Mouse (Mus musculus) neural tube, embryonic 15.5 days (tissue): ENCODE measurements around the gene Coro1c. TPM values are rescaled to one million over a fixed set of nuclear protein-coding genes. Genes with fewer than 3 reads are reported as not detected.

Experiments
- ATAC-seq: fragments of 200-750 bp; cut with Nextera tagmentation; 2 replicates; pipeline ENCODE4 v1.8.0; 2017; ENCODE audit warnings: mild to moderate bottlenecking, moderate TSS enrichment, moderate library complexity; ENCODE audit not compliant: low FRiP score
- H3K27ac ChIP-seq: fragments of 300-500 bp; sonication (generic); replicated peaks from 2 replicates; pipeline ENCODE4 v1.5.1; 2015; ENCODE audit warnings: mild to moderate bottlenecking, inconsistent platforms
- H3K27me3 ChIP-seq: fragments of 300-500 bp; sonication (generic); replicated peaks from 2 replicates; pipeline ENCODE4 v1.6.1; 2015; ENCODE audit warnings: inconsistent platforms
- H3K36me3 ChIP-seq: fragments of 300-500 bp; sonication (generic); 2 replicates; pipeline ENCODE4 v1.6.1; 2015; ENCODE audit warnings: inconsistent platforms
- H3K4me1 ChIP-seq: fragments of 300-500 bp; sonication (generic); 2 replicates; pipeline ENCODE4 v1.6.1; 2015; ENCODE audit warnings: inconsistent platforms
- H3K4me2 ChIP-seq: fragments of 300-500 bp; sonication (generic); 2 replicates; pipeline ENCODE4 v1.6.1; 2015; ENCODE audit warnings: inconsistent platforms, mild to moderate bottlenecking, moderate library complexity
- H3K4me3 ChIP-seq: fragments of 300-500 bp; sonication (generic); replicated peaks from 2 replicates; pipeline ENCODE4 v1.5.1; 2015; ENCODE audit warnings: mild to moderate bottlenecking, inconsistent platforms
- H3K9ac ChIP-seq: fragments of 300-500 bp; sonication (generic); replicated peaks from 2 replicates; pipeline ENCODE4 v1.6.1; 2015; ENCODE audit warnings: mild to moderate bottlenecking, inconsistent platforms
- H3K9me3 ChIP-seq: fragments of 300-500 bp; sonication (generic); replicated peaks from 2 replicates; pipeline ENCODE4 v1.6.1; 2016; ENCODE audit warnings: inconsistent platforms
- WGBS: fragments of 180-500 bp; shearing (Covaris S2); methylation state at CpG from one replicate; pipeline ENCODE4 v1.1.7; 2015; ENCODE audit warnings: mixed read lengths; 5-methylcytosine and 5-hydroxymethylcytosine counted together
- polyA plus RNA-seq: library from polyadenylated mRNA; unstranded; fragments of >200 nt; fragmentation: Nextera tagmentation; extraction: Ambion mirVana; gene quantifications from 2 replicates; pipeline ENCODE4 v1.2.1, GENCODE M21; 2015

The Coro1c gene
- polyA plus RNA-seq, 1 experiment from 2014 or later = 160 TPM

- Histone ChIP-seq H3K9me3 (no peaks in the 10 kb centered on the region), H3K36me3 (peaks cover 71% of the 10 kb centered on the region), H3K27me3 (no peaks in the 10 kb centered on the region), H3K4me3 (no peak overlapping the region), H3K9ac (no peak overlapping the region), H3K4me2 (no peak overlapping the region), H3K27ac (no peak overlapping the region), H3K4me1 (no peaks in the 10 kb centered on the region)
- ATAC-seq = no peak
- WGBS = 57% methylated on average over 12 of the region's 12 CpGs
Measured at GRCm38 (mm10) chr5:113943328-113943727, 34.8 kb upstream of the Coro1c start.

DNA sequence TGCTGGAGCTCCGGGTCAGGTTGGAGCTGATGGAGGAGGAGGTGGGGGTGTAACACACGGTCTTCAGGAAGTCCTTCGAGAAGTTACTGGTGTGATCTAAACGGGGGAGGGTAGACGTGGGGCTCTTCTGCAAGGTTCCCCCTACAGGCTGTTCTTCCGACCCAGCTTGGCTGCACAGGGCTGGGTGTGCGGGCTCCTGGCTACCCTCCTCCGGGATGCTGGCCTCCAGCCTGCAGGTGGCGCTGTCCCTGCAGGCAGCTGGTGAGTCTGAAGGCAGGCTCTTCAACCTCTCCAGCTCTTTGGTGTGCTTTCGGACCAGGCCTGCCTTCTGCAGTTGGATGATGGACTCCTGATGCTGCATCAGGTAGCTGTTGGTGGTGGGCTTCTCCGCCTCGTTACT, 34.0 kb upstream of the Coro1c start:
- H3K27ac ChIP-seq = no peak overlapping the region
- H3K4me1 ChIP-seq = no peaks in the 10 kb centered on the region
- no peak overlapping the region for H3K4me3 ChIP-seq
- H3K9me3 ChIP-seq = no peaks in the 10 kb centered on the region
- WGBS = 87% methylated on average over 12 of the region's 12 CpGs
- H3K9ac ChIP-seq = no peak overlapping the region
- H3K27me3 ChIP-seq = no peaks in the 10 kb centered on the region
- H3K36me3 ChIP-seq = peaks cover 66% of the 10 kb centered on the region
- ATAC-seq = no peak
- no peak overlapping the region for H3K4me2 ChIP-seq

DNA sequence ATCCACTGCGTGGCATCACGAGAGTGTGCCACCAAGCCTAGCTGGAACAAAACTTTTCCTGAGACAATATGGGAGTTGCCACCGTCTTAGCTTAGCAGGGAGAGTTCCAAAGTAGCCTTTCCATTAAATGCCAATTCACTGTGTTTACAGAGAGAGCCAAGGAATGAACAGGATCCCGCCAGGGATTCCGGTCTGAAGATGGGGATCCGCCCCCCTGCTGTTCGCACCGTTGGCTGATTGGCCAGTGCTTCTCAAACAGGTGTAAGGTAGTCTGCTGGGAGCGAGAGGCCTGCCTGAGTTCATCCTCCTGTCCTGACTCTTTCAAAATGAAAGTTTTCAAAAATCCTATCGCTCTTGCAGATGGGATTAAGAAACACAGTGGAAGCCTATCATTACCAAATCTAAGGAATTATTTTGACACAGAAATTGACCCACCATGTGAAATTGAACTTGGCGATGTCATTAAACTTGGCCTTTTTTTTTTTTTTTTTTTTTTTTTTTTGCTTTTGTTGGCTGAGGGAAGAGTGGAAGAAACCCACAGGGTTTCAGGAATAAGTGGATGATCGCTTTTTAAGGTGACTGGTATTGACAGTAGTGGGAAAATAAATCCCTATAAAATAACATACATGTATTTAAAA, 30.8 kb upstream of the Coro1c start:
- Histone ChIP-seq H3K27ac (no peak overlapping the region), H3K4me3 (no peak overlapping the region), H3K4me2 (no peak overlapping the region), H3K9ac (no peak overlapping the region), H3K36me3 (peaks cover 39% of the 10 kb centered on the region), H3K27me3 (no peaks in the 10 kb centered on the region), H3K9me3 (no peaks in the 10 kb centered on the region), H3K4me1 (no peaks in the 10 kb centered on the region)
- 57% methylated on average over 12 of the region's 12 CpGs for WGBS
- no peak for ATAC-seq

GRCm38 (mm10) chr5:113937650-113938049, 29.1 kb upstream of the Coro1c start:
- no peak for ATAC-seq
- WGBS = 43% methylated on average over 7 of the region's 7 CpGs
- no peaks in the 10 kb centered on the region for H3K4me1 ChIP-seq

GRCm38 (mm10) chr5:113933889-113934288, 25.3 kb upstream of the Coro1c start:
- peaks cover 7% of the 10 kb centered on the region; the same call in 1 of the 2 replicates for H3K4me1 ChIP-seq
- WGBS = 90% methylated on average over 6 of the region's 6 CpGs
- H3K4me2 ChIP-seq = no peak overlapping the region
- H3K27me3 ChIP-seq = no peaks in the 10 kb centered on the region
- H3K9me3 ChIP-seq = no peaks in the 10 kb centered on the region
- ATAC-seq = no peak
- H3K9ac ChIP-seq = no peak overlapping the region
- H3K36me3 ChIP-seq = no peaks in the 10 kb centered on the region
- no peak overlapping the region for H3K4me3 ChIP-seq
- H3K27ac ChIP-seq = no peak overlapping the region

More at GRCm38 (mm10) chr5:113937650-113938049, 29.1 kb upstream of the Coro1c start:
- Histone ChIP-seq H3K27me3 (no peaks in the 10 kb centered on the region), H3K4me2 (no peak overlapping the region), H3K9me3 (no peaks in the 10 kb centered on the region), H3K36me3 (peaks cover 29% of the 10 kb centered on the region), H3K9ac (no peak overlapping the region), H3K4me3 (no peak overlapping the region), H3K27ac (no peak overlapping the region)

GRCm38 (mm10) chr5:113933480-113933879, 24.9 kb upstream of the Coro1c start:
- Histone ChIP-seq H3K27me3 (no peaks in the 10 kb centered on the region), H3K27ac (no peak overlapping the region), H3K4me1 (peaks cover 7% of the 10 kb centered on the region; the same call in 1 of the 2 replicates), H3K9me3 (no peaks in the 10 kb centered on the region), H3K4me2 (no peak overlapping the region), H3K36me3 (no peaks in the 10 kb centered on the region), H3K9ac (no peak overlapping the region), H3K4me3 (no peak overlapping the region)
- 85% methylated on average over 4 of the region's 4 CpGs for WGBS
- no peak for ATAC-seq

DNA sequence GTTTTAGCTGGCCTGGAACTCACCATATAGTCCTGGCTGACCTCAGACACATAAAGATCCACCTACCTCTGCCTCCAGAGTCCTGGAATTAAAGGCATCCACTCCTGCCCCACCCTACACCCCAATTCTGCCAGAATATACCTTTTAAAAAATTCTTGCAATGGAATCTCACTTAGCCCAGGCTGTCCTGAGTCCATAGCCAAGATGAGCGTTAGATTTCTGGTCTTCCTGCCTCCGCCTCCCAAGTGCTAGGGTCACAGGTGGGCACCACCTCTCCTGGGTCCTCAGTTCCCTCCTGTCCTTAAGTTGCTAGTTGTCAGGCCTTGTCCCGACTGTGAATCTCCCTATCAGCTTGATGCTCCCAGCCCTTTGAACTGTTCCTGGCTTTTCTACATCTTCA, 23.8 kb upstream of the Coro1c start:
- no peak for ATAC-seq
- Histone ChIP-seq H3K4me1 (peaks cover 7% of the 10 kb centered on the region; the same call in 1 of the 2 replicates), H3K27ac (no peak overlapping the region), H3K4me3 (no peak overlapping the region), H3K9me3 (no peaks in the 10 kb centered on the region), H3K36me3 (no peaks in the 10 kb centered on the region), H3K4me2 (no peak overlapping the region), H3K27me3 (no peaks in the 10 kb centered on the region), H3K9ac (no peak overlapping the region)
- WGBS = 89% methylated on average over 3 of the region's 3 CpGs

- Histone ChIP-seq H3K4me1 (peaks cover 7% of the 10 kb centered on the region; the same call in 1 of the 2 replicates), H3K36me3 (no peaks in the 10 kb centered on the region), H3K4me2 (0 out of 2 replicates have a peak overlapping the region, but pooled peaks have one; percentile 1), H3K9me3 (no peaks in the 10 kb centered on the region), H3K27me3 (no peaks in the 10 kb centered on the region), H3K27ac (no peak overlapping the region; the same call in 1 of the 2 replicates), H3K9ac (no peak overlapping the region), H3K4me3 (no peak overlapping the region)
- WGBS = 17% methylated on average over 18 of the region's 18 CpGs
- ATAC-seq = no peak
Measured at GRCm38 (mm10) chr5:113930648-113931609, 22.4 kb upstream of the Coro1c start.

DNA sequence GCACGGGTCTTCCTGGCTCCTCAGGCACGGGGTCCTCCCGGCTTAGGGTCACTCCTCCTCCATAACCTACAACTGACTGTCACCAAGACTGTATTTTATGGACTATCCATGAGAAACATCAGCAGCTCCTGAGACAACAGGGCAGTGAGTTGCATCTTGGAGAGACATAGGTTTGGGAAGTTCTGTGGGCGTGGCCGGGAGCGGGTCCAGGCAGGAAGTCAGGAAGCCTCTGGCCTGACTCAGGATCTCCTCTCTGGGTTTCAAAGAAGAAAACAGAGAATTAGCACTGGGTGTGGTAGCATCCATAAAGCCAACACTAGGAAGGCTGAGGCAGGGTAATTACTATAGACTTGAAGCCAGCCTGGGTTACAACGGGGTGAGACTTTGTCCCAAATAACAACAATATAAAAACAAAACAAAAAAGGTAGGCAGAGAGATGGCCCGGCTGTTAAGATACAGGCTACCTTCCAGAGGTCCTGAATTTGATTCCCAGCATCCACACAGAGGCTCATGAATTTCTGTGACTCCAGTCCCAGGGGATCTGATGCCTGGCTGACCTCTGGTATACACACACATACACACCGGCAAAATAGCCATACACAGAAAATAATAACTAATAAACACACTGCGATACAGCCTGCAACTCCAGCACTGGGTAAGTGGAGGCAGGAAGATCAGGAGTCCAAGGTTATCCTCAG, 21.5 kb upstream of the Coro1c start:
- no peak overlapping the region for H3K9ac ChIP-seq
- H3K9me3 ChIP-seq = no peaks in the 10 kb centered on the region
- no peak overlapping the region for H3K27ac ChIP-seq
- H3K36me3 ChIP-seq = no peaks in the 10 kb centered on the region
- H3K4me1 ChIP-seq = peaks cover 7% of the 10 kb centered on the region; the same call in 1 of the 2 replicates
- no peak overlapping the region for H3K4me3 ChIP-seq
- no peak overlapping the region for H3K4me2 ChIP-seq
- 53% methylated on average over 10 of the region's 10 CpGs for WGBS
- H3K27me3 ChIP-seq = no peaks in the 10 kb centered on the region
- ATAC-seq = no peak

GRCm38 (mm10) chr5:113929526-113929925, 21.0 kb upstream of the Coro1c start:
- H3K9ac ChIP-seq = no peak overlapping the region
- WGBS = 71% methylated on average over 10 of the region's 10 CpGs
- H3K27me3 ChIP-seq = no peaks in the 10 kb centered on the region
- H3K36me3 ChIP-seq = no peaks in the 10 kb centered on the region
- no peak overlapping the region for H3K4me3 ChIP-seq
- no peak overlapping the region for H3K27ac ChIP-seq
- no peak overlapping the region for H3K4me2 ChIP-seq
- peaks cover 7% of the 10 kb centered on the region; the same call in 1 of the 2 replicates for H3K4me1 ChIP-seq
- ATAC-seq = no peak
- H3K9me3 ChIP-seq = no peaks in the 10 kb centered on the region

GRCm38 (mm10) chr5:113924608-113925007, 16.1 kb upstream of the Coro1c start:
- WGBS = 87% methylated on average over 4 of the region's 4 CpGs
- ATAC-seq = no peak

More at GRCm38 (mm10) chr5:113924608-113925007, 16.1 kb upstream of the Coro1c start:
- H3K9ac ChIP-seq = no peak overlapping the region
- H3K4me2 ChIP-seq = no peak overlapping the region
- H3K4me3 ChIP-seq = no peak overlapping the region
- H3K36me3 ChIP-seq = no peaks in the 10 kb centered on the region
- H3K27me3 ChIP-seq = no peaks in the 10 kb centered on the region
- no peak overlapping the region for H3K27ac ChIP-seq
- peaks cover 9% of the 10 kb centered on the region for H3K4me1 ChIP-seq
- H3K9me3 ChIP-seq = no peaks in the 10 kb centered on the region
